Mouse (Mus musculus): ENCODE data around the gene Ift172. TPM values are rescaled to one million over a fixed set of nuclear protein-coding genes. Genes with fewer than 3 reads are reported as not detected.

The Ift172 gene
- polyA plus RNA-seq, 1 experiment from 2014 or later: 40.6 TPM

Other genes starting within 250 kb of the Ift172 start
- 158 and 163 TPM in 2 replicates for gene Atraid, start 242.8 kb downstream of the Ift172 start, polyA plus RNA-seq (2015; fragmentation: Nextera tagmentation; extraction: Ambion mirVana)
- 14.6 and 14.7 TPM in 2 replicates for gene Slc5a6, start 242.2 kb downstream of the Ift172 start, polyA plus RNA-seq (2015; fragmentation: Nextera tagmentation; extraction: Ambion mirVana)
- 36.0 and 38.7 TPM in 2 replicates for gene Cad, start 236.3 kb downstream of the Ift172 start, polyA plus RNA-seq (2015; fragmentation: Nextera tagmentation; extraction: Ambion mirVana)
- gene Dnajc5g, start 184.8 kb downstream of the Ift172 start, polyA plus RNA-seq (2015; fragmentation: Nextera tagmentation; extraction: Ambion mirVana): not detected in 2 replicates
- gene Slc30a3, start 182.9 kb downstream of the Ift172 start, polyA plus RNA-seq (2015; fragmentation: Nextera tagmentation; extraction: Ambion mirVana): 3.4 and 4.5 TPM in 2 replicates
- 0.19 and 0.28 TPM in 2 replicates for gene Trim54, start 174.4 kb downstream of the Ift172 start, polyA plus RNA-seq (2015; fragmentation: Nextera tagmentation; extraction: Ambion mirVana)
- not detected in 2 replicates for gene Ucn, start 152.3 kb downstream of the Ift172 start, polyA plus RNA-seq (2015; fragmentation: Nextera tagmentation; extraction: Ambion mirVana)
- gene Mpv17, start 136.9 kb downstream of the Ift172 start, polyA plus RNA-seq (2015; fragmentation: Nextera tagmentation; extraction: Ambion mirVana): 79.0 and 79.3 TPM in 2 replicates
- 1.9 and 2.1 TPM in 2 replicates for gene Gm29609, start 111.2 kb downstream of the Ift172 start, polyA plus RNA-seq (2015; fragmentation: Nextera tagmentation; extraction: Ambion mirVana)
- gene Gtf3c2, start 111.0 kb downstream of the Ift172 start, polyA plus RNA-seq (2015; fragmentation: Nextera tagmentation; extraction: Ambion mirVana): 82.8 and 99.0 TPM in 2 replicates
- gene Snx17, start 97.9 kb downstream of the Ift172 start, polyA plus RNA-seq (2015; fragmentation: Nextera tagmentation; extraction: Ambion mirVana): 151 and 165 TPM in 2 replicates
- 76.1 and 81.5 TPM in 2 replicates for gene Eif2b4, start 97.7 kb downstream of the Ift172 start, polyA plus RNA-seq (2015; fragmentation: Nextera tagmentation; extraction: Ambion mirVana)
- 9.9 and 10.9 TPM in 2 replicates for gene Zfp513, start 88.8 kb downstream of the Ift172 start, polyA plus RNA-seq (2015; fragmentation: Nextera tagmentation; extraction: Ambion mirVana)
- gene Ppm1g, start 70.4 kb downstream of the Ift172 start, polyA plus RNA-seq (2015; fragmentation: Nextera tagmentation; extraction: Ambion mirVana): 138 and 139 TPM in 2 replicates
- gene Nrbp1, start 50.3 kb downstream of the Ift172 start, polyA plus RNA-seq (2015; fragmentation: Nextera tagmentation; extraction: Ambion mirVana): 179 and 182 TPM in 2 replicates
- gene Gm9970, start 49.9 kb downstream of the Ift172 start, polyA plus RNA-seq (2015; fragmentation: Nextera tagmentation; extraction: Ambion mirVana): 0.52 TPM in 1 of 2 replicates, not detected in the other
- 22.9 and 26.8 TPM in 2 replicates for gene Krtcap3, start 39.4 kb downstream of the Ift172 start, polyA plus RNA-seq (2015; fragmentation: Nextera tagmentation; extraction: Ambion mirVana)
- 42.5 and 46.1 TPM in 2 replicates for gene Fndc4, start 5.0 kb upstream of the Ift172 start, polyA plus RNA-seq (2015; fragmentation: Nextera tagmentation; extraction: Ambion mirVana)
- 0.24 and 0.45 TPM in 2 replicates for gene Gckr, start 6.3 kb upstream of the Ift172 start, polyA plus RNA-seq (2015; fragmentation: Nextera tagmentation; extraction: Ambion mirVana)
- gene Zfp512, start 161.3 kb upstream of the Ift172 start, polyA plus RNA-seq (2015; fragmentation: Nextera tagmentation; extraction: Ambion mirVana): 55.2 and 62.2 TPM in 2 replicates
- 0.17 TPM in 1 of 2 replicates, not detected in the other for gene 4930548H24Rik, start 194.6 kb upstream of the Ift172 start, polyA plus RNA-seq (2015; fragmentation: Nextera tagmentation; extraction: Ambion mirVana)
- gene Gpn1, start 203.6 kb upstream of the Ift172 start, polyA plus RNA-seq (2015; fragmentation: Nextera tagmentation; extraction: Ambion mirVana): 67.2 and 68.0 TPM in 2 replicates
- 31.7 and 36.7 TPM in 2 replicates for gene Slc4a1ap, start 235.9 kb upstream of the Ift172 start, polyA plus RNA-seq (2015; fragmentation: Nextera tagmentation; extraction: Ambion mirVana)
- gene Supt7l, start 236.7 kb upstream of the Ift172 start, polyA plus RNA-seq (2015; fragmentation: Nextera tagmentation; extraction: Ambion mirVana): 26.1 and 32.7 TPM in 2 replicates